Mouse (Mus musculus) heart, embryonic 13.5 days (tissue): Measurements from ENCODE around the gene Slc4a2. TPM values are rescaled to one million over a fixed set of nuclear protein-coding genes. Genes with fewer than 3 reads are reported as not detected.

Experiments used
- ATAC-seq: fragments of 200-750 bp; cut with Nextera tagmentation; 2 replicates; pipeline ENCODE4 v1.8.0; 2017; ENCODE audit warnings: moderate TSS enrichment; ENCODE audit not compliant: insufficient number of reproducible peaks, low FRiP score, low TSS enrichment; ENCODE audit errors: extremely low read depth
- H3K27ac ChIP-seq: fragments of 300-500 bp; sonication (generic); replicated peaks from 2 replicates; pipeline ENCODE4 v1.5.1; 2015; ENCODE audit warnings: moderate library complexity, mild to moderate bottlenecking, inconsistent platforms
- H3K27me3 ChIP-seq: fragments of 300-500 bp; sonication (generic); replicated peaks from 2 replicates; pipeline ENCODE4 v1.6.1; 2015; ENCODE audit warnings: mild to moderate bottlenecking, inconsistent platforms
- H3K36me3 ChIP-seq: fragments of 300-500 bp; sonication (generic); 2 replicates; pipeline ENCODE4 v1.6.1; 2015; ENCODE audit warnings: mild to moderate bottlenecking, inconsistent platforms
- H3K4me1 ChIP-seq: fragments of 300-500 bp; sonication (generic); 2 replicates; pipeline ENCODE4 v1.6.1; 2015; ENCODE audit warnings: inconsistent platforms
- H3K4me2 ChIP-seq: fragments of 300-500 bp; sonication (generic); 2 replicates; pipeline ENCODE4 v1.6.1; 2015; ENCODE audit warnings: inconsistent platforms, mild to moderate bottlenecking, moderate library complexity
- H3K4me3 ChIP-seq: fragments of 300-500 bp; sonication (generic); 2 replicates; pipeline ENCODE4 v1.5.1; 2015; ENCODE audit warnings: moderate library complexity, mild to moderate bottlenecking, inconsistent platforms
- H3K9ac ChIP-seq: fragments of 300-500 bp; sonication (generic); 2 replicates; pipeline ENCODE4 v1.6.1; 2015; ENCODE audit warnings: inconsistent platforms, mild to moderate bottlenecking, moderate library complexity
- H3K9me3 ChIP-seq: fragments of 300-500 bp; sonication (generic); 2 replicates; pipeline ENCODE4 v1.6.1; 2016; ENCODE audit warnings: inconsistent platforms
- WGBS: fragments of 180-500 bp; shearing (Covaris S2); methylation state at CpG from one replicate; pipeline ENCODE4 v1.1.7; 2015; ENCODE audit warnings: mixed read lengths; 5-methylcytosine and 5-hydroxymethylcytosine counted together
- polyA plus RNA-seq: library from polyadenylated mRNA; unstranded; fragments of >200 nt; fragmentation: Nextera tagmentation; extraction: Ambion mirVana; gene quantifications from 2 replicates; pipeline ENCODE4 v1.2.1, GENCODE M21; 2015

Slc4a2 gene
- polyA plus RNA-seq, 1 experiment from 2014 or later = 29.3 TPM

GRCm38 (mm10) chr5:24447624-24448298 is 24.1 kb downstream of the Slc4a2 start, which contains the start of gene Tmub1:
Gene Tmub1 (minus strand): TSS chr5:24447854.
- peak within 1 kb of the TSS; percentile 80 for H3K9ac ChIP-seq
- H3K27me3 ChIP-seq = peaks cover 5% of the 10 kb centered on the region; the same call in 1 of the 2 replicates
- H3K4me2 ChIP-seq = peak within 1 kb of the TSS; percentile 82
- peaks cover 11% of the 10 kb centered on the region for H3K36me3 ChIP-seq
- peak; percentile 30 for ATAC-seq
- peaks cover 42% of the 10 kb centered on the region for H3K4me1 ChIP-seq
- H3K4me3 ChIP-seq = peak within 1 kb of the TSS; percentile 74
- WGBS = 2% methylated on average over 34 of the region's 34 CpGs
- no peaks in the 10 kb centered on the region for H3K9me3 ChIP-seq
- peak within 1 kb of the TSS; percentile 61 for H3K27ac ChIP-seq

GRCm38 (mm10) chr5:24451264-24452029 is 27.8 kb downstream of the Slc4a2 start:
- peaks cover 5% of the 10 kb centered on the region; the same call in 1 of the 2 replicates for H3K27me3 ChIP-seq
- peak overlapping the region; percentile 99 for H3K9ac ChIP-seq
- peak overlapping the region; percentile 90 for H3K4me3 ChIP-seq
- H3K9me3 ChIP-seq = no peaks in the 10 kb centered on the region
- ATAC-seq = peak; percentile 62
- H3K4me1 ChIP-seq = peaks cover 58% of the 10 kb centered on the region
- H3K4me2 ChIP-seq = peak overlapping the region; percentile 98
- no peaks in the 10 kb centered on the region for H3K36me3 ChIP-seq
- peak overlapping the region; percentile 91 for H3K27ac ChIP-seq
- WGBS = 2% methylated on average over 48 of the region's 66 CpGs

GRCm38 (mm10) chr5:24452030-24452690 is 28.5 kb downstream of the Slc4a2 start, which contains the start of gene Agap3:
Gene Agap3 (plus strand): TSS chr5:24452177.
- Histone ChIP-seq H3K27ac (peak within 1 kb of the TSS; percentile 91), H3K4me1 (peaks cover 55% of the 10 kb centered on the region), H3K9ac (peak within 1 kb of the TSS; percentile 99), H3K27me3 (peaks cover 5% of the 10 kb centered on the region; the same call in 1 of the 2 replicates), H3K9me3 (no peaks in the 10 kb centered on the region), H3K4me3 (peak within 1 kb of the TSS; percentile 90), H3K4me2 (peak within 1 kb of the TSS; percentile 98), H3K36me3 (no peaks in the 10 kb centered on the region)
- ATAC-seq = no peak; the same call in 1 of the 2 replicates
- WGBS = under 1% methylated on average over 50 of the region's 85 CpGs

- Histone ChIP-seq H3K27ac (peak overlapping the region; percentile 91), H3K9me3 (no peaks in the 10 kb centered on the region), H3K4me1 (peaks cover 51% of the 10 kb centered on the region), H3K4me2 (peak overlapping the region; percentile 98), H3K27me3 (peaks cover 5% of the 10 kb centered on the region; the same call in 1 of the 2 replicates), H3K9ac (peak overlapping the region; percentile 99), H3K4me3 (peak overlapping the region; percentile 90), H3K36me3 (peaks cover 5% of the 10 kb centered on the region)
- no peak for ATAC-seq
- WGBS = under 1% methylated on average over 29 of the region's 29 CpGs
Observed at GRCm38 (mm10) chr5:24452691-24453233, 29.1 kb downstream of the Slc4a2 start.

GRCm38 (mm10) chr5:24453283-24453984 is 29.8 kb downstream of the Slc4a2 start:
- H3K4me3 ChIP-seq = peak overlapping the region; percentile 90
- ATAC-seq = no peak
- H3K27me3 ChIP-seq = peaks cover 5% of the 10 kb centered on the region; the same call in 1 of the 2 replicates
- peak overlapping the region; percentile 98 for H3K4me2 ChIP-seq
- no peaks in the 10 kb centered on the region for H3K9me3 ChIP-seq
- H3K36me3 ChIP-seq = peaks cover 11% of the 10 kb centered on the region
- peak overlapping the region; percentile 99 for H3K9ac ChIP-seq
- 25% methylated on average over 5 of the region's 5 CpGs for WGBS
- peaks cover 46% of the 10 kb centered on the region for H3K4me1 ChIP-seq
- peak overlapping the region; percentile 91 for H3K27ac ChIP-seq

- Histone ChIP-seq H3K36me3 (peaks cover 17% of the 10 kb centered on the region), H3K27ac (no peak overlapping the region; the same call in 1 of the 2 replicates), H3K9me3 (no peaks in the 10 kb centered on the region), H3K27me3 (peaks cover under 1% of the 10 kb centered on the region; the same call in 1 of the 2 replicates), H3K9ac (peak overlapping the region; percentile 99), H3K4me3 (peak overlapping the region; percentile 90), H3K4me1 (peaks cover 46% of the 10 kb centered on the region), H3K4me2 (peak overlapping the region; percentile 98)
- no peak for ATAC-seq
- WGBS = 46% methylated on average over 2 of the region's 2 CpGs
Observed at GRCm38 (mm10) chr5:24453985-24454303, 30.3 kb downstream of the Slc4a2 start.

- H3K9ac ChIP-seq = peak overlapping the region; percentile 34
- peaks cover 21% of the 10 kb centered on the region for H3K36me3 ChIP-seq
- H3K4me3 ChIP-seq = 0 out of 2 replicates have a peak overlapping the region, but pooled peaks have one; percentile 8
- peaks cover 46% of the 10 kb centered on the region for H3K4me1 ChIP-seq
- no peak for ATAC-seq
- H3K27me3 ChIP-seq = no peaks in the 10 kb centered on the region; the same call in 1 of the 2 replicates
- H3K9me3 ChIP-seq = no peaks in the 10 kb centered on the region
- H3K4me2 ChIP-seq = peak overlapping the region; percentile 98
- H3K27ac ChIP-seq = peak overlapping the region; percentile 71
- 61% methylated on average over 3 of the region's 3 CpGs for WGBS
Observed at GRCm38 (mm10) chr5:24455076-24455475, 31.4 kb downstream of the Slc4a2 start.

- H3K9me3 ChIP-seq = no peaks in the 10 kb centered on the region
- H3K4me3 ChIP-seq = 0 out of 2 replicates have a peak overlapping the region, but pooled peaks have one; percentile 8
- peaks cover 25% of the 10 kb centered on the region for H3K36me3 ChIP-seq
- 63% methylated on average over 7 of the region's 7 CpGs for WGBS
- H3K4me1 ChIP-seq = peaks cover 46% of the 10 kb centered on the region
- H3K27ac ChIP-seq = peak overlapping the region; percentile 71
- no peaks in the 10 kb centered on the region for H3K27me3 ChIP-seq
- ATAC-seq = no peak
- H3K9ac ChIP-seq = peak overlapping the region; percentile 60; the same call in 1 of the 2 replicates
- H3K4me2 ChIP-seq = peak overlapping the region; percentile 98
Observed at GRCm38 (mm10) chr5:24455613-24456012, 32.0 kb downstream of the Slc4a2 start.

GRCm38 (mm10) chr5:24466762-24467161 is 43.1 kb downstream of the Slc4a2 start:
- Histone ChIP-seq H3K4me3 (no peak overlapping the region), H3K27me3 (no peaks in the 10 kb centered on the region; the same call in 1 of the 2 replicates), H3K9ac (0 out of 2 replicates have a peak overlapping the region, but pooled peaks have one; percentile 26), H3K9me3 (no peaks in the 10 kb centered on the region), H3K4me2 (no peak overlapping the region), H3K36me3 (peaks cover under 1% of the 10 kb centered on the region), H3K4me1 (peaks cover 27% of the 10 kb centered on the region), H3K27ac (no peak overlapping the region)
- WGBS = 56% methylated on average over 12 of the region's 12 CpGs
- no peak for ATAC-seq

- Histone ChIP-seq H3K36me3 (no peaks in the 10 kb centered on the region), H3K4me2 (no peak overlapping the region), H3K27ac (no peak overlapping the region), H3K9me3 (no peaks in the 10 kb centered on the region), H3K4me3 (no peak overlapping the region), H3K27me3 (peaks cover 16% of the 10 kb centered on the region), H3K4me1 (peaks cover 59% of the 10 kb centered on the region), H3K9ac (no peak overlapping the region)
- WGBS = 10% methylated on average over 5 of the region's 5 CpGs
- no peak for ATAC-seq
Observed at GRCm38 (mm10) chr5:24470600-24470999, 47.0 kb downstream of the Slc4a2 start.
